Mouse (Mus musculus): ENCODE results near the gene Ahcyl1.

- TF ChIP-seq CTCF (IDR thresholded peaks at IDR 0.05; ENCODE audit: control insufficient read depth, insufficient read depth, insufficient read length) (no peak), CEBPB (IDR thresholded peaks at IDR 0.05; ENCODE audit: low read depth) (no peak), MYOG (IDR thresholded peaks at IDR 0.05; ENCODE audit: control insufficient read depth, extremely low read depth, insufficient read length) (no peak), MAX (IDR thresholded peaks at IDR 0.05) (no peak), MYOD1 (IDR thresholded peaks at IDR 0.05; ENCODE audit: control insufficient read depth, insufficient read length, low read depth) (no peak)
Measured at GRCm38 (mm10) chr3:107671509-107671908, 24.9 kb downstream of the Ahcyl1 start.
